Mouse (Mus musculus) cerebellum, adult 2 months (tissue): ENCODE data around the gene Bms1.

Source experiments
- CTCF ChIP-seq: fragments of 200-500 bp; IDR thresholded peaks from 2 replicates; pipeline ENCODE4 v1.5.1; 2011; ENCODE audit warnings: low read depth, mild to moderate bottlenecking, control low read depth, low read length, moderate library complexity, borderline replicate concordance; ENCODE audit not compliant: insufficient read depth
- POLR2A ChIP-seq: fragments of 200-500 bp; IDR thresholded peaks from 2 replicates; pipeline ENCODE4 v1.6.1; 2011; ENCODE audit warnings: low read length, control low read depth, borderline replicate concordance; ENCODE audit not compliant: insufficient read depth

- TF ChIP-seq CTCF (no peak), POLR2A (no peak)
These were observed 43.8 kb downstream of the Bms1 start for GRCm38 (mm10) chr6:118375457-118375856.
